Mouse (Mus musculus) right cerebral cortex, postnatal 10 days (tissue): ENCODE data around the gene Gimd1.
A peak's percentile ranks its signal among the peaks of the same experiment; 100 is the strongest.

Experiments used
- DNase-seq, 2 experiments: peaks; one replicate each; pipeline ENCODE4 v3.0.0; 2021; ENCODE audit warnings: low spot score in 2 of 2

Gene Gimd1

GRCm38 (mm10) chr3:132629601-132630239, at the start of gene Gimd1:
Gene Gimd1 (plus strand): TSS chr3:132629820.
- no peak for DNase-seq

DNA sequence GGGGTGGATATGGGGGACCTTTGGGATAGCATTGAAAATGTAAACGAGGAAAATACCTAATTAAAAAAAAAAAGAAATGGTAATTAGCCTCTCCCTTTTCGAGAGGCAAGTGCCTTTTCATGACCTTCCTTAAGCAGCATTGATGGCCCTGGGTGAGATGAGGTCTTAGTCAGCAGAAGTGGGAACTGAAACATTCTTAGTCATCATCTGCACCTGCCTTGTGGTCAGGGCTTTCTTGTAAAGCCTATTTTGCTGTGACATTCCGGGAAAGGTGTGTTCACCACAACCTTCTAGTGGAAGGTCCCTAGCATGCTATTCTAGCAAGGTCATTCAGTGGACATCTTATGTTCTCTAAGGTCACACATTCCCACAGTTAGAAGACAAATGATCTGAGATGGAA, 48.4 kb upstream of the Gimd1 start:
- DNase-seq: no peak

DNA sequence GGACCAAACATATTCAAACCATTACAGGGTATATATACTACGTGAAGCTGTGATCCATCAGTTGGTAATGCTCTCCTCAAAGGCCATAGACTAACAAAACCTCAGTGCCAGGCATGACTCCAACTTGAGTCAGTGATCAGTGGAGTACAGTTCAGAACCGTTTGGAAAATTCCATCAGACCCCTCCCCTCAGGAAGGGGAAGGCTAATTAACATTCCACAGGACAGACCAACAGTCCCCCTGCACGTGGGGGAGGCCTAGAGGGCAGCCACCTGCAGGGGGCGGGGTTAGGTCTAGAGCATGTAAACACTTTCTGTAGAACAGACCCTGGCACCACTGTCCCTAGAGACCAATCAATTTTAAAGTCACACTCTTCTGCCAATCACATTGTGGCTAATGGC, 47.3 kb upstream of the Gimd1 start:
- DNase-seq: no peak

DNA sequence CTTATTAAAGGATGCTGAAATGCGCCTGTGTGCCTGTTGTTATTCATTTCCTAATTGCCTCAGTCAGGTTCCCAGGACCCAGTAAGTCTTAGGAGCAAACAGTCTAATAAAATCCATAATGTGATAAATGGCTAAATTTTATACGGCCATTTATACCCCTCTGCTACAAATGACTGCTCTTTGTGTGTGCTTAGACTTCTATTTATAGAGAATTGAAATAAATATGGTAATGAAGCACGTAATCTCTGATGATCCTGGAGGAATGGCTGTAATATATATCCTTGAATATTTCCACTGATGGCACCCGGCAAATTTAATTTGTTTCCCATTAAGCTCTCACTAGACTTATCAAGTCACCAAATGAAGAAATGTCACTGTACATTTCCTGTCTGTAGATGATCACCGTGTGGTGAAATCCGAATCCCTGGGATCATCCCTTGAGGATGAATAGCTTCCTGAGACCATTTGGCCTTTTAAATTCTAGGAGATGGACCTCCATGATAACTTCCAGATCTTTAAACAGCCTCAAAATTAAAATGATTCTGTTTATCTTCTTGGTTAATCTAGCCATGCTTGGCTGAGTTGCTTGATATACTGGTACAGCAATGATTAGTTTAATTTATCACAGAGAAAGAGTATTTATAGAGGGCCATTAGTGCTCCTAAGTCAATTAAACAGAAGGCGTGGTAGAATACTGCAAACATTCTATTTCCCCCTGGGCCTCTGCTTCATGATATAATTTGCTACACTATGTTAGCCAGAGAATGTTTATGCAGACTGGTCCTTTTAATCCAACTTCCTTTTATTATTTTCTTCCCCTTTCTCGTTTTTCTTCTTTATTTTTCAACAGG, 44.3 kb upstream of the Gimd1 start:
- no peak for DNase-seq

GRCm38 (mm10) chr3:132588146-132588545, 41.5 kb upstream of the Gimd1 start:
- no peak for DNase-seq

- DNase-seq: no peak
Measured at GRCm38 (mm10) chr3:132590010-132590409, 39.6 kb upstream of the Gimd1 start.

DNA sequence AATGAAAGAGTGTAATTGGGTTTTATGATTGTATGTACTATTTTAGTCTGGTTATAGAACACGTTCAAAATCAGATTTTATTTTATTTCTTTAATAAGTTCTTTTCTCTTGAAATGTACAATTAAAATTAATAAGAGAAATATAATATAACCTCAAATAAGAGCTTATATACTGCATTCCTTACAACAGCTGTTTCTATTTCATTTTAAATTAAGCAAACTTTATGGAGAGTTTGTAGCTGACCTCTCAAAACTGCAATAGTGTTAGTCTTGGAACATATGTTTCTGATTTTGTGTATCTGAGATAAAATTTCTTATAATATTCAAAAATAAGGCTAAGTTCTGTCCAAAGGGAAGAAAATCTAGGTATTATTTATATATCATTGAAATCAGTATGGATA, 39.0 kb upstream of the Gimd1 start:
- DNase-seq: no peak

DNA sequence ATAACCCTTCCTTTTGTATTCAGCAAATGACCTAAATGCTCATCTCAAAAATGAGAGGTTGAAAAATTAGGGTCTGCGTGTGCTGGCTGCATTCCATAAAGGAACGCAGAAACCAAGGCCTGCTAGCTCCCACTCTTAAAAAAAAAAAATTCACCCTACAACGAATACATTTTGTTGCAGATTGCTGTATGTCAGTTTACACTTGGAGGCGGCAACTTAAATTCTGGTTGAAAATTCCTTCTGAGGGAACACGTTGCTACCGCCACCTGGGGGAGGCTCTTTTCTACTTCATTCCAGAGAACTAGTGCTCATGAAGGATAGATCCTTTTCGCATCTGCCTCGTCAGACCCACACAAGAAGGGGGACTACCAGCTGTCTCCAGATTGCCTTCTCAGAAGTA, 879 bp upstream of the Gimd1 start:
- DNase-seq: peak; percentile 43 to 44

- DNase-seq: no peak
Measured at GRCm38 (mm10) chr3:132633261-132633660, 3.6 kb downstream of the Gimd1 start.

DNA sequence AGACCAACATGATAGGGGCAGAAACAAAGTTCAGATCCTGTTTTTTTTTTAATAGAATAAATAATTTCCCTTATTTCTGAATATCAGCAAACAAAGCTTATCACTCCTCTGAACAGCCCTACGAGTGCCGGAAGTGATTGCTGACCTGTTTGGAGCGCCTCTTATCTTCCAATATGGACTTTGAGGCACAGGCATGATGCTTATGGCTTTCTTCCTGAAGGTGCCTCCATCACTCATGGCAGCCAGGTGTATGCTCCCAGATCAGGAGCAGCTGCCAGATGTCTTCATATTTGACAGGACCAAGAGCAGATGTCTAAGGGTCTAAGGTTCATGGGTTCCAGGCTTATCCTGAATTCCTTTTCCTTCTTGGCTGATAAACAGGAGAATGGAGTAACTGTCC, 7.5 kb downstream of the Gimd1 start:
- no peak for DNase-seq

DNA sequence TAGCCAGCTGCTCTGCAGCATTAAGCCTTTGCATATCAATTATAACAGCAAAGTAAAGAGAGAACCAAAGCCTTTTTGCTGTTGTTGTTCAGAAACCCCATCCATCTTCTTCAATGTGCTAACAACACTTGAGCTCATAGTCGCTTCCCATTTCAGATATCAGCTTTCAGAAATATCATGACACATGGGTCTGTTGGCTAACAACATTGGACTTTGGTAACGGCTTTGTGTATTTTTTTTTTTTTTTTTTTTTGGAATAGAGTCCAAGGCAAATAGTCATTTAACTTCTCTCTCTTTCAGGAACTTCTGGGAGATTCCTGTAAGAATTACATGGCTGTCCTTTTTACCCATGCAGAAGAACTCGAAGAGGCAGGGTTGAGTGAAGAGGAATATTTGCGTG, 14.5 kb downstream of the Gimd1 start:
- DNase-seq: no peak

DNA sequence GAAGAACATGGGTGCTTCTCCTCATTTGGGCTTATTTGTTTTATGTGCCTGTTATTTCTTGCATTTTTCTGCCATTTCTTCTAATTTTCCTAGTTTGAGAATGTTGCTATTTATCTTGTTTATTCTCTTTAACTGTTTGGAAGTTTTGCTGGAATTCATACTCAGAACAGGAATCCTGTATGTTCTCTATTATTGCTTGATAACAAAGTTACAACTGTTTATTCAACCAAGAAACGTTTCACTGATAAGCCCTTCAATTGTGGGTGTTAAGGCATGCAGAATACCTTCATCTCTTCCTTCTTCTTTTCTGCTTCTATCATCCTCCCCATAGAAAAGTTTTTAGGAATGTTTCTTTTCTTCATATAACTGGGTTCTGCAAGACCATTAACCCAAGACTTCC, 17.2 kb downstream of the Gimd1 start:
- no peak for DNase-seq

- DNase-seq: no peak
Measured at GRCm38 (mm10) chr3:132649368-132649767, 19.7 kb downstream of the Gimd1 start.

GRCm38 (mm10) chr3:132650191-132650590, 20.6 kb downstream of the Gimd1 start:
- no peak for DNase-seq

DNA sequence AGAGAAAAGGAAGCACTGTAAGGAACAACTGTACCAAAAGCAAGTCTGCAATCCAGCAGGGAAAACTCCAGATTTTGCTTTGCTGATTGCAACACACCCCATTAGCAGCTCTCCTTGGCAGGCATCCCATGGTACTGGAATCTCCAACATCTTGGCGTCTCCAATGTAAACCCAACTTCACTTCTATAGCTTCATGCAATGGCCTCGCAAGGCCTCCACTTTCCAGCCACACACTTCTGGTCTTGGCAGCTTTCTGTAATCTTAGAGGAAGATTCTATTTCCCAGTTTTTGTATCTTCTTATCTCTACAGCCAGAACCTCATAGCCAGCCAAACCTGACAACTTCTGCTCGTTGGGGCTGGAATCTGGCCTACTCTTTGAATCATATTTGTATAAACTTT, 22.2 kb downstream of the Gimd1 start:
- peak in 1 of 2 experiments; percentile 31 for DNase-seq

DNA sequence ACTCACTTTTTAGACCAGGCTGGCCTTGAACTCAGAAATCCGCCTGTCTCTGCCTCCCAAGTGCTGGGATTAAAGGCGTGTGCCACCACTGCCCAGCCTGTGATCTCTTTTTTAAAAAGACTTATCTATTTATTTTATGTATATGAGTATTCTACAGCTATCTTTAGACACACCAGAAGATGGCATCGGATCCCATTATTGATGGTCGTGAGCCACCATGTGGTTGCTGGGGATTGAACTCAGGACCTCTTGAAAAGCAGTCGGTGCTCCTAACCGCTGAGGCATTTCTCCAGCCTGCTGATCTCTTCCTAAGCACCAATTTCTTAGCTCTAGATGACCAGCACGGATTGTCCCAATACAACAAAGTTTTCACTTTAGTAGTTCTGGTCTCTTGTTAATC, 24.3 kb downstream of the Gimd1 start:
- DNase-seq: no peak

- no peak for DNase-seq
Measured at GRCm38 (mm10) chr3:132655955-132656354, 26.3 kb downstream of the Gimd1 start.

GRCm38 (mm10) chr3:132677494-132677893, 47.9 kb downstream of the Gimd1 start:
- DNase-seq: no peak

- peak; percentile 95 to 96 for DNase-seq
Measured at GRCm38 (mm10) chr3:132683447-132684230, 54.0 kb downstream of the Gimd1 start, which contains the start of gene Tbck. Gene Tbck (plus strand): TSS chr3:132684144.

- DNase-seq: no peak
Measured at GRCm38 (mm10) chr3:132684231-132684928, 54.8 kb downstream of the Gimd1 start, which contains the start of gene Aimp1. Gene Aimp1 (minus strand): TSS chr3:132684370.
